Mouse (Mus musculus) limb, embryonic 11.5 days (tissue): Measurements from ENCODE around the gene 1700020A23Rik. TPM values are rescaled to one million over a fixed set of nuclear protein-coding genes. Genes with fewer than 3 reads are reported as not detected.

Source experiments
- ATAC-seq: fragments of 200-750 bp; cut with Nextera tagmentation; 2 replicates; pipeline ENCODE4 v1.8.0; 2017; ENCODE audit warnings: low read depth; ENCODE audit not compliant: insufficient number of reproducible peaks, low FRiP score, low TSS enrichment
- DNase-seq: peaks from one replicate; pipeline ENCODE4 v3.0.0-alpha.2; 2015; ENCODE audit warnings: low spot score
- H3K27ac ChIP-seq: fragments of 300-500 bp; sonication (generic); replicated peaks from 2 replicates; pipeline ENCODE4 v1.5.1; 2014; ENCODE audit warnings: low read depth, mild to moderate bottlenecking, low read length
- H3K27me3 ChIP-seq: fragments of 300-500 bp; sonication (generic); 2 replicates; pipeline ENCODE4 v1.6.1; 2014; ENCODE audit warnings: mild to moderate bottlenecking, low read length, mixed read lengths; ENCODE audit not compliant: control insufficient read depth, insufficient read depth
- H3K36me3 ChIP-seq: fragments of 300-500 bp; sonication (generic); 2 replicates; pipeline ENCODE4 v1.6.1; 2014; ENCODE audit warnings: mild to moderate bottlenecking, low read length, moderate library complexity, mixed read lengths; ENCODE audit not compliant: control insufficient read depth, insufficient read depth
- H3K4me1 ChIP-seq: fragments of 300-500 bp; sonication (generic); 2 replicates; pipeline ENCODE4 v1.6.1; 2014; ENCODE audit warnings: low read length, mixed read lengths; ENCODE audit not compliant: control insufficient read depth, insufficient read depth
- H3K4me2 ChIP-seq: fragments of 300-500 bp; sonication (generic); 2 replicates; pipeline ENCODE4 v1.6.1; 2014; ENCODE audit warnings: low read depth, mild to moderate bottlenecking, moderate library complexity; ENCODE audit not compliant: severe bottlenecking
- H3K4me3 ChIP-seq: fragments of 300-500 bp; sonication (generic); 2 replicates; pipeline ENCODE4 v1.5.1; 2014; ENCODE audit warnings: low read depth, low read length
- H3K9ac ChIP-seq: fragments of 300-500 bp; sonication (generic); 2 replicates; pipeline ENCODE4 v1.6.1; 2014; ENCODE audit warnings: mild to moderate bottlenecking, low read length
- H3K9me3 ChIP-seq: fragments of 300-500 bp; sonication (generic); 2 replicates; pipeline ENCODE4 v1.6.1; 2016; ENCODE audit warnings: low read length; ENCODE audit not compliant: control insufficient read depth
- WGBS: fragments of 180-500 bp; shearing (Covaris S2); extraction: QIAGEN DNeasy Blood & Tissue Kit; methylation state at CpG from one replicate; pipeline ENCODE4 v1.1.7; 2014; 5-methylcytosine and 5-hydroxymethylcytosine counted together
- polyA plus RNA-seq: library from polyadenylated mRNA; unstranded; fragments of >200 nt; fragmentation: Nextera tagmentation; extraction: Ambion mirVana; gene quantifications from 2 replicates; pipeline ENCODE4 v1.2.1, GENCODE M21; 2014

Gene 1700020A23Rik
- polyA plus RNA-seq, 1 experiment from 2014 or later = not detected

- Histone ChIP-seq H3K4me1 (peaks cover 8% of the 10 kb centered on the region), H3K36me3 (no peaks in the 10 kb centered on the region), H3K4me3 (peak overlapping the region; percentile 88), H3K27ac (no peak overlapping the region), H3K9ac (peak overlapping the region; percentile 84), H3K27me3 (no peaks in the 10 kb centered on the region), H3K4me2 (peak overlapping the region; percentile 74), H3K9me3 (no peaks in the 10 kb centered on the region)
- no peak for DNase-seq
- ATAC-seq = no peak
- 74% methylated on average over 14 of the region's 14 CpGs for WGBS
These were observed 46.1 kb downstream of the 1700020A23Rik start for GRCm38 (mm10) chr2:130451086-130451726.

- ATAC-seq (no peak), DNase-seq (no peak)
- Histone ChIP-seq H3K9ac (no peak overlapping the region), H3K4me2 (no peak overlapping the region), H3K27ac (no peak overlapping the region), H3K36me3 (no peaks in the 10 kb centered on the region), H3K4me1 (peaks cover 8% of the 10 kb centered on the region), H3K4me3 (no peak overlapping the region), H3K27me3 (no peaks in the 10 kb centered on the region), H3K9me3 (no peaks in the 10 kb centered on the region)
- 79% methylated on average over 3 of the region's 3 CpGs for WGBS
These were observed 46.6 kb downstream of the 1700020A23Rik start for GRCm38 (mm10) chr2:130451727-130452090.

GRCm38 (mm10) chr2:130452266-130452665 is 47.2 kb downstream of the 1700020A23Rik start:
- no peak overlapping the region for H3K4me2 ChIP-seq
- 55% methylated on average over 2 of the region's 2 CpGs for WGBS
- no peaks in the 10 kb centered on the region for H3K36me3 ChIP-seq
- DNase-seq (no peak), ATAC-seq (no peak)
- no peak overlapping the region for H3K4me3 ChIP-seq
- no peaks in the 10 kb centered on the region for H3K27me3 ChIP-seq
- no peak overlapping the region for H3K9ac ChIP-seq
- H3K27ac ChIP-seq = no peak overlapping the region
- no peaks in the 10 kb centered on the region for H3K9me3 ChIP-seq
- peaks cover 8% of the 10 kb centered on the region for H3K4me1 ChIP-seq

- WGBS = 66% methylated on average over 6 of the region's 6 CpGs
- no peak overlapping the region for H3K9ac ChIP-seq
- no peaks in the 10 kb centered on the region for H3K27me3 ChIP-seq
- DNase-seq (no peak), ATAC-seq (no peak)
- no peak overlapping the region for H3K4me2 ChIP-seq
- no peaks in the 10 kb centered on the region for H3K9me3 ChIP-seq
- no peak overlapping the region for H3K27ac ChIP-seq
- H3K4me3 ChIP-seq = no peak overlapping the region
- no peaks in the 10 kb centered on the region for H3K36me3 ChIP-seq
- peaks cover 8% of the 10 kb centered on the region for H3K4me1 ChIP-seq
These were observed 48.4 kb downstream of the 1700020A23Rik start for GRCm38 (mm10) chr2:130453421-130453820.

GRCm38 (mm10) chr2:130454748-130455370 is 49.8 kb downstream of the 1700020A23Rik start:
- ATAC-seq (no peak), DNase-seq (no peak)
- Histone ChIP-seq H3K4me1 (peaks cover 8% of the 10 kb centered on the region), H3K4me2 (no peak overlapping the region), H3K4me3 (no peak overlapping the region), H3K36me3 (no peaks in the 10 kb centered on the region), H3K9me3 (no peaks in the 10 kb centered on the region), H3K9ac (no peak overlapping the region), H3K27me3 (no peaks in the 10 kb centered on the region), H3K27ac (no peak overlapping the region)
- 88% methylated on average over 6 of the region's 6 CpGs for WGBS

Other genes with a start within 250 kb of the 1700020A23Rik start
- 844 and 891 TPM in 2 replicates for gene Snrpb, start 225.9 kb upstream of the 1700020A23Rik start, polyA plus RNA-seq
- not detected in 2 replicates for gene Tmc2, start 210.1 kb upstream of the 1700020A23Rik start, polyA plus RNA-seq
- 383 and 407 TPM in 2 replicates for gene Nop56, start 130.8 kb upstream of the 1700020A23Rik start, polyA plus RNA-seq
- 145 and 148 TPM in 2 replicates for gene Idh3b, start 120.7 kb upstream of the 1700020A23Rik start, polyA plus RNA-seq
- gene Ebf4, start 110.1 kb upstream of the 1700020A23Rik start, polyA plus RNA-seq = 1.8 and 2.1 TPM in 2 replicates
- gene Cpxm1, start 7.7 kb upstream of the 1700020A23Rik start, polyA plus RNA-seq = 62.3 and 64.2 TPM in 2 replicates
- not detected in 2 replicates for gene Gm28372, start within 50 bp of the 1700020A23Rik start, polyA plus RNA-seq
- gene Tmem239, start 1.2 kb downstream of the 1700020A23Rik start, polyA plus RNA-seq = 0.11 TPM in 1 of 2 replicates, not detected in the other
- gene Vps16, start 19.1 kb downstream of the 1700020A23Rik start, polyA plus RNA-seq = 79.8 and 89.2 TPM in 2 replicates
- 10.9 and 11.4 TPM in 2 replicates for gene Pced1a, start 19.4 kb downstream of the 1700020A23Rik start, polyA plus RNA-seq
- gene Ptpra, start 45.0 kb downstream of the 1700020A23Rik start, polyA plus RNA-seq = 88.6 and 98.5 TPM in 2 replicates
- gene Mrps26, start 158.5 kb downstream of the 1700020A23Rik start, polyA plus RNA-seq = 80.2 and 90.2 TPM in 2 replicates
- not detected in 2 replicates for gene Oxt, start 170.9 kb downstream of the 1700020A23Rik start, polyA plus RNA-seq
- gene Avp, start 177.3 kb downstream of the 1700020A23Rik start, polyA plus RNA-seq = not detected in 2 replicates
- gene Fastkd5, start 224.8 kb downstream of the 1700020A23Rik start, polyA plus RNA-seq = 23.4 and 24.9 TPM in 2 replicates
- gene Ubox5, start 224.8 kb downstream of the 1700020A23Rik start, polyA plus RNA-seq = 16.6 and 21.1 TPM in 2 replicates
- 0.88 and 1.1 TPM in 2 replicates for gene Lzts3, start 237.5 kb downstream of the 1700020A23Rik start, polyA plus RNA-seq